Mouse (Mus musculus) MEL (cell line): ENCODE data around the gene Atp8a2. TPM values are rescaled to one million over a fixed set of nuclear protein-coding genes. Genes with fewer than 3 reads are reported as not detected.

Experiments
- DNase-seq: peaks from one replicate; pipeline ENCODE4 v3.0.0; 2011; ENCODE audit warnings: low read depth, low spot score
- H3K27ac ChIP-seq: 2 replicates; pipeline ENCODE4 v1.5.1; 2012; ENCODE audit warnings: low read depth, mild to moderate bottlenecking, control low read depth, low read length, moderate library complexity; ENCODE audit not compliant: control insufficient read depth
- H3K27me3 ChIP-seq, 2 experiments: fragments of 150-350 bp in 1 of 2; sonication (generic) in 1 of 2; 2 replicates each; pipeline ENCODE4 v1.6.1; 2012; ENCODE audit warnings: low read length in 2 of 2, mild to moderate bottlenecking in 2 of 2, improper control_type of control experiment in 1 of 2, moderate library complexity in 1 of 2; ENCODE audit not compliant: insufficient read depth in 2 of 2, control insufficient read depth in 1 of 2
- H3K36me3 ChIP-seq, 2 experiments: 2 replicates each; pipeline ENCODE4 v1.6.1; 2012 to 2014; ENCODE audit warnings: low read length in 2 of 2, improper control_type of control experiment in 1 of 2, inconsistent platforms in 1 of 2, mild to moderate bottlenecking in 1 of 2; ENCODE audit not compliant: insufficient read depth in 2 of 2, control insufficient read depth in 1 of 2
- H3K4me1 ChIP-seq, 2 experiments: fragments of 150-350 bp in 1 of 2; sonication (generic) in 1 of 2; 2 replicates each; pipeline ENCODE4 v1.6.1; 2012; ENCODE audit warnings: low read length in 2 of 2, improper control_type of control experiment in 1 of 2, mild to moderate bottlenecking in 1 of 2; ENCODE audit not compliant: insufficient read depth in 2 of 2, control insufficient read depth in 1 of 2
- H3K4me3 ChIP-seq, 2 experiments: fragments of 150-350 bp in 1 of 2; sonication (generic) in 1 of 2; 2 replicates each; pipeline ENCODE4 v1.5.1; 2012; ENCODE audit warnings: low read depth in 2 of 2, low read length in 2 of 2, mild to moderate bottlenecking in 2 of 2, moderate library complexity in 2 of 2, control low read depth in 1 of 2, improper control_type of control experiment in 1 of 2; ENCODE audit not compliant: control insufficient read depth in 1 of 2, insufficient read depth in 1 of 2
- H3K79me2 ChIP-seq: 2 replicates; pipeline ENCODE4 v1.6.1; 2012; ENCODE audit warnings: mild to moderate bottlenecking, low read length, moderate library complexity; ENCODE audit not compliant: control insufficient read depth, poor library complexity, insufficient read depth
- H3K9ac ChIP-seq: 2 replicates; pipeline ENCODE4 v1.6.1; 2012; ENCODE audit warnings: low read depth, mild to moderate bottlenecking, control low read depth, low read length, moderate library complexity; ENCODE audit not compliant: control insufficient read depth, poor library complexity, severe bottlenecking
- H3K9me3 ChIP-seq: fragments of 150-350 bp; sonication (generic); replicated peaks from 2 replicates; pipeline ENCODE4 v1.6.1; 2012; ENCODE audit warnings: mild to moderate bottlenecking, low read length, improper control_type of control experiment, moderate library complexity; ENCODE audit not compliant: insufficient read depth
- E2F4 ChIP-seq: IDR thresholded peaks from 2 replicates; pipeline ENCODE4 v1.6.1; 2011; ENCODE audit warnings: low read depth, low read length, improper control_type of control experiment, borderline replicate concordance
- ELF1 ChIP-seq: IDR thresholded peaks from 2 replicates; pipeline ENCODE4 v1.6.1; 2014; ENCODE audit warnings: low read depth, mild to moderate bottlenecking, inconsistent platforms, low read length, improper control_type of control experiment, moderate library complexity
- EP300 ChIP-seq, 2 experiments: IDR thresholded peaks; 2 replicates each; pipeline ENCODE4 v1.6.1; 2011; ENCODE audit warnings: improper control_type of control experiment in 2 of 2, low read length in 2 of 2, low read depth in 1 of 2, mild to moderate bottlenecking in 1 of 2
- HCFC1 ChIP-seq: IDR thresholded peaks from 2 replicates; pipeline ENCODE4 v1.6.1; 2012; ENCODE audit warnings: low read depth, mild to moderate bottlenecking, inconsistent platforms, low read length, improper control_type of control experiment, moderate library complexity
- MEF2A ChIP-seq: IDR thresholded peaks from 2 replicates; pipeline ENCODE4 v1.6.1; 2014; ENCODE audit warnings: low read depth, mild to moderate bottlenecking, inconsistent platforms, low read length, improper control_type of control experiment; ENCODE audit not compliant: poor library complexity, insufficient replicate concordance, severe bottlenecking; ENCODE audit errors: extremely low read depth
- MYB ChIP-seq: IDR thresholded peaks from 2 replicates; pipeline ENCODE4 v1.6.1; 2011; ENCODE audit warnings: mild to moderate bottlenecking, low read depth, low read length, improper control_type of control experiment
- NELFE ChIP-seq: IDR thresholded peaks from 2 replicates; pipeline ENCODE4 v1.6.1; 2011; ENCODE audit warnings: low read depth, low read length, improper control_type of control experiment
- POLR2AphosphoS2 ChIP-seq: IDR thresholded peaks from 2 replicates; pipeline ENCODE4 v1.6.1; 2011; ENCODE audit warnings: low read length, improper control_type of control experiment
- SIN3A ChIP-seq: IDR thresholded peaks from 2 replicates; pipeline ENCODE4 v1.6.1; 2012; ENCODE audit warnings: low read length, improper control_type of control experiment, inconsistent platforms
- UBTF ChIP-seq: IDR thresholded peaks from 2 replicates; pipeline ENCODE4 v1.6.1; 2012; ENCODE audit warnings: low read depth, mild to moderate bottlenecking, inconsistent platforms, low read length, improper control_type of control experiment, moderate library complexity, borderline replicate concordance; ENCODE audit not compliant: insufficient read depth
- USF2 ChIP-seq, 2 experiments: IDR thresholded peaks; 2 replicates each; pipeline ENCODE4 v1.6.1; 2011 to 2012; ENCODE audit warnings: improper control_type of control experiment in 2 of 2, low read length in 2 of 2, borderline replicate concordance in 1 of 2, inconsistent platforms in 1 of 2, low read depth in 1 of 2, mild to moderate bottlenecking in 1 of 2; ENCODE audit not compliant: insufficient read depth in 1 of 2
- ZMIZ1 ChIP-seq: IDR thresholded peaks from 2 replicates; pipeline ENCODE4 v1.6.1; 2012; ENCODE audit warnings: low read depth, mild to moderate bottlenecking, inconsistent platforms, low read length, improper control_type of control experiment, moderate library complexity
- ZNF384 ChIP-seq: IDR thresholded peaks from 2 replicates; pipeline ENCODE4 v1.6.1; 2012; ENCODE audit warnings: low read depth, mild to moderate bottlenecking, inconsistent platforms, low read length, improper control_type of control experiment
- polyA plus RNA-seq, 2 experiments: library from polyadenylated mRNA; stranded (reverse) in 1 of 2; unstranded in 1 of 2; fragments of >175 nt in 1 of 2; fragments of >200 nt in 1 of 2; gene quantifications; 2 replicates each; pipeline versions ENCODE4 v1.2.1 to v1.2.4; 2012; ENCODE audit warnings: low replicate concordance in 2 of 2, low read depth in 1 of 2; ENCODE audit not compliant: insufficient read length in 2 of 2, insufficient read depth in 1 of 2, missing spikeins in 1 of 2
- total RNA-seq: library from RNA; depleted of rRNA; stranded (reverse); fragments of 300-350 nt; gene quantifications from 2 replicates; pipeline ENCODE4 v1.2.3, GENCODE M21; 2012

Atp8a2 gene
- total and polyA plus RNA-seq, 3 experiments, result 0.29 to 0.39 TPM; not detected in 1

- TF ChIP-seq HCFC1 (no peak), MYB (no peak), MEF2A (no peak), UBTF (no peak), POLR2AphosphoS2 (no peak), ZMIZ1 (no peak)
- TF ChIP-seq, all 39 proteins: peak for 0
- no peaks in the 10 kb centered on the region for H3K9me3 ChIP-seq
- no peak overlapping the region for H3K9ac ChIP-seq
- H3K79me2 ChIP-seq, result no peaks in the 10 kb centered on the region
- no peak overlapping the region for H3K4me3 ChIP-seq
- H3K27ac ChIP-seq, result no peak overlapping the region
- no peaks in the 10 kb centered on the region for H3K36me3 ChIP-seq
- H3K4me1 ChIP-seq, result no peaks in the 10 kb centered on the region
- no peak for DNase-seq
- no peaks in the 10 kb centered on the region for H3K27me3 ChIP-seq
These were observed 569.2 kb downstream of the Atp8a2 start for GRCm38 (mm10) chr14:59627823-59628222.

DNA sequence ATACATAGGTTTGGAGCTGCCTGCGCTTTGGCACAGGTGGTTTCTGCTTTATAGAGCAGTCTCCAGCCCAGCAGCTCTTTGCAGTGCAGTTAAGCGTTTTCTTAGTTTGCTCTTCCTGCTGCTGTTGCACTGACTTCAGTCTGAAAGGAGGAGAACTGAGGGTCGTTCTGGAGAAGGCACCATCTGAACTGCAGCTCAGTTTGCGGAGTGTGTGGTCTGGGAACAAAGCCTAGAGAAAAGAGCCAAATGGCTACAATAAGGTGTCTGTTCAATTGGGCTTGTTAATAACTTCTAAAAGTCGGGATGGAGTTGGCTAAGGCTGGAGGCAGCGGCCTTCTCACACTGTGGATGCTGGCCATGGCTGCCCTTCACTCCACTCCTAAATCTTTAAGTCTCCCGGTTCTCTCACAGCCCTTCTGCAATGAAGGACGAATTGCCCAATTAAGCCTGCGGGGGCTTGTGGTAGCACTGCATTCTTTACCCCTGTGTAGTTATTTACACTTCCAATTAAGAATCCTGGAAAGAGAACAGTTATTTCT lies 569.8 kb downstream of the Atp8a2 start:
- TF ChIP-seq USF2 (IDR thresholded peaks at IDR 0.05; ENCODE audit: borderline replicate concordance in 1 of 2, insufficient read depth in 1 of 2, low read depth in 1 of 2, low read length in 2 of 2) (no peak), NELFE (no peak), EP300 (IDR thresholded peaks at IDR 0.05; ENCODE audit: low read depth in 1 of 2, low read length in 2 of 2) (no peak), ELF1 (no peak), E2F4 (no peak), SIN3A (no peak), POLR2AphosphoS2 (no peak), ZNF384 (no peak)
- Histone ChIP-seq H3K4me1 (no peaks in the 10 kb centered on the region), H3K27ac (no peak overlapping the region), H3K4me3 (no peak overlapping the region), H3K79me2 (no peaks in the 10 kb centered on the region), H3K27me3 (no peaks in the 10 kb centered on the region), H3K9me3 (no peaks in the 10 kb centered on the region), H3K9ac (no peak overlapping the region), H3K36me3 (no peaks in the 10 kb centered on the region)
- no peak for DNase-seq

DNA sequence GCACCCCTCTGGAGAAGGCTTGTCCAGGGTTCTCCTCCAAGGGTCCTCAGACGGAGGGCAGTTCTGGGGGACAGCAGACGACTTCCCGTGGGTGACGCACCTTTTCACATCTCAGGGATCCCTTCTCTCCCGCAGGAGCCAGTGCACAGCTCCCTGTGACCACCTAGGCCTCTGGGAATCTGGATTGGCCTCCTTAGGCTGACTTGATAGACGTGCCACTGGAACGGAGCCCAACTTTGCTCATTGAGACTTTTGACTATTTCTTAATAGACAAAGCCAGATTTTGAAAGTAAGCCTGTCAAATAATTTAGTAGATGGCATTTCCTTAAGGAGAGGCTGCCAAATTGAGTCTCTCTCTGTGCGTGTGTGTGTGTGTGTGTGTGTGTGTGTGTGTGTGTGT lies 570.3 kb downstream of the Atp8a2 start:
- TF ChIP-seq E2F4, result no peak
- H3K4me3 ChIP-seq, result no peak overlapping the region
- H3K4me1 ChIP-seq, result no peaks in the 10 kb centered on the region
- no peak overlapping the region for H3K9ac ChIP-seq
- no peak overlapping the region for H3K27ac ChIP-seq
- H3K9me3 ChIP-seq, result no peaks in the 10 kb centered on the region
- no peaks in the 10 kb centered on the region for H3K79me2 ChIP-seq
- no peaks in the 10 kb centered on the region for H3K36me3 ChIP-seq
- DNase-seq, result no peak
- H3K27me3 ChIP-seq, result no peaks in the 10 kb centered on the region
